Mouse (Mus musculus): ENCODE data around the gene H1foo. TPM values are rescaled to one million over a fixed set of nuclear protein-coding genes. Genes with fewer than 3 reads are reported as not detected.

Gene H1foo
- polyA plus RNA-seq, 1 experiment from 2014 or later, result not detected

DNA sequence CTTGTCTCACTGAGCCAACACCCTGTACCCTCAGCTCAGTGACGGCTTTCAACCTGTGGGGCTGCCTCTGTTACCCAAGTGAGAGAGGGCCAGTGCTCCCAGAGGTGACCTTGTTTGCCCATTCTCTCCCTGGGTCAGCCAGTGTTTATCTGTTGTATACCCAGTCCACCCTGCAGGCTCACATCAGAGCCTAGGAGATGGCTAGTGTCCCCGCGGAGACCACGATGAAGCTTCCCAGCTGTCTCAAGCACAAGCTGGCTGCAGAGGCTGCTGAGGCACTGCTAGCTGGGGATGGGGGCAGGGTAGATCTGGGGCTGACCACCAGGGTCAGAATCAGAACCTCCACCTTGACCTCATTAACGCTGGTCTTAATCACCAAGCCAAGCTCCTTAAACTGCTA lies 14.7 kb upstream of the H1foo start:
- Histone ChIP-seq H3K4me1 (peaks cover 33% of the 10 kb centered on the region), H3K9ac (no peak overlapping the region), H3K9me3 (no peaks in the 10 kb centered on the region), H3K36me3 (no peaks in the 10 kb centered on the region), H3K27me3 (no peaks in the 10 kb centered on the region), H3K27ac (no peak overlapping the region), H3K4me3 (no peak overlapping the region), H3K4me2 (no peak overlapping the region)
- no peak for ATAC-seq (ENCODE audit: insufficient number of reproducible peaks, insufficient read depth, low FRiP score, low TSS enrichment, low read depth)
- WGBS, result 63% methylated on average over 5 of the region's 5 CpGs

DNA sequence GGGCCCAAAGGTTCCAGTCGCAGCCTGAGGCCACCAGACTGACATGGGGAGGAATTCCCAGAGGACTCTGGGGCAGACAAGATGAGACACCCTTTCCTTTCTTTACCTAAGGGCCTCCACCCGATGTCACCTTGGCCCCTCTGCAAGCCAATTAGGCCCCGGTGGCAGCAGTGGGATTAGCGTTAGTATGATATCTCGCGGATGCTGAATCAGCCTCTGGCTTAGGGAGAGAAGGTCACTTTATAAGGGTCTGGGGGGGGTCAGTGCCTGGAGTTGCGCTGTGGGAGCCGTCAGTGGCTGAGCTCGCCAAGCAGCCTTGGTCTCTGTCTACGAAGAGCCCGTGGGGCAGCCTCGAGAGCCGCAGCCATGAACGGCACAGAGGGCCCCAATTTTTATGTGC lies 13.1 kb upstream of the H1foo start, which contains the start of gene Rho:
Rho (plus strand) TSS at position 110 of the 400 bp plus-strand sequence.
- H3K27me3 ChIP-seq, result no peaks in the 10 kb centered on the region
- H3K27ac ChIP-seq, result no peak within 1 kb of the TSS
- no peak for ATAC-seq (ENCODE audit: insufficient number of reproducible peaks, insufficient read depth, low FRiP score, low TSS enrichment, low read depth)
- WGBS, result 86% methylated on average over 14 of the region's 14 CpGs
- no peaks in the 10 kb centered on the region for H3K9me3 ChIP-seq
- no peak within 1 kb of the TSS for H3K4me2 ChIP-seq
- no peak within 1 kb of the TSS for H3K9ac ChIP-seq
- H3K4me3 ChIP-seq, result no peak within 1 kb of the TSS
- H3K36me3 ChIP-seq, result no peaks in the 10 kb centered on the region
- peaks cover 17% of the 10 kb centered on the region for H3K4me1 ChIP-seq

DNA sequence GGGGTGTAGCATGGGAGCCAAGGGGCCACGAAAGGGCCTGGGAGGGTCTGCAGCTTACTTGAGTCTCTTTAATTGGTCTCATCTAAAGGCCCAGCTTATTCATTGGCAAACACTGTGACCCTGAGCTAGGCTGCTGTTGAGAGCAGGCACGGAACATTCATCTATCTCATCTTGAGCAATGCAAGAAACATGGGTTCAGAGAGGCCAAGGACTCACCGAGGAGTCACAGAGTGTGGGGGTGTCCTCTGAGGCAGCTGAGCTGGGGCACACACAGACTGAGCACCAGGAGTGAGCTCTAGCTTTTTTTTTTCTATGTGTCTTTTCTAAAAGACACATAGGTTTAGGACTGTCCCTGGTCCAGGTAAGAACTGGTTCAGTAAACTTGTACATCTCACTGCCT lies 12.3 kb upstream of the H1foo start:
- WGBS, result 88% methylated on average over 3 of the region's 3 CpGs
- no peaks in the 10 kb centered on the region for H3K27me3 ChIP-seq
- H3K4me3 ChIP-seq, result no peak overlapping the region
- H3K9me3 ChIP-seq, result no peaks in the 10 kb centered on the region
- ATAC-seq (ENCODE audit: insufficient number of reproducible peaks, insufficient read depth, low FRiP score, low TSS enrichment, low read depth), result no peak
- H3K36me3 ChIP-seq, result no peaks in the 10 kb centered on the region
- peaks cover 9% of the 10 kb centered on the region for H3K4me1 ChIP-seq
- H3K27ac ChIP-seq, result no peak overlapping the region
- H3K4me2 ChIP-seq, result no peak overlapping the region
- H3K9ac ChIP-seq, result no peak overlapping the region

DNA sequence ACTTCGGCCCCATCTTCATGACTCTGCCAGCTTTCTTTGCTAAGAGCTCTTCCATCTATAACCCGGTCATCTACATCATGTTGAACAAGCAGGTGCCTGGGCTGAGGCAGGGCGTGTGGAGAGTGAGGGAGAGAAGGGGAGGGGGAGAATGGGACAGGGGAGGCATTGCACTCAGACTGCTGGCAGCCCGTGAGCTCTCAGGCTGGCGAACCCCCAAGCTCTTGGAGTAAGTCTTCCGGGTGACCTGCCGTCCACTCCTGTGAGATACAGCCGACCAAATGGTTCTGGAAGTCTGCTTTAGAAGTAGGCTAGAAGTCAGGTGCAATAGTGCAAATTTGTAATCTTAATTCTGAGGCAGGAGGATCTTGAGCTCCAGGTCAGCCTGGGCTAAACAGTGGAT lies 9.2 kb upstream of the H1foo start:
- no peaks in the 10 kb centered on the region for H3K36me3 ChIP-seq
- 88% methylated on average over 8 of the region's 8 CpGs for WGBS
- no peak overlapping the region for H3K4me3 ChIP-seq
- H3K9ac ChIP-seq, result no peak overlapping the region
- no peak overlapping the region for H3K27ac ChIP-seq
- H3K9me3 ChIP-seq, result no peaks in the 10 kb centered on the region
- ATAC-seq (ENCODE audit: insufficient number of reproducible peaks, insufficient read depth, low FRiP score, low TSS enrichment, low read depth), result no peak
- H3K27me3 ChIP-seq, result no peaks in the 10 kb centered on the region
- no peaks in the 10 kb centered on the region for H3K4me1 ChIP-seq
- H3K4me2 ChIP-seq, result no peak overlapping the region

DNA sequence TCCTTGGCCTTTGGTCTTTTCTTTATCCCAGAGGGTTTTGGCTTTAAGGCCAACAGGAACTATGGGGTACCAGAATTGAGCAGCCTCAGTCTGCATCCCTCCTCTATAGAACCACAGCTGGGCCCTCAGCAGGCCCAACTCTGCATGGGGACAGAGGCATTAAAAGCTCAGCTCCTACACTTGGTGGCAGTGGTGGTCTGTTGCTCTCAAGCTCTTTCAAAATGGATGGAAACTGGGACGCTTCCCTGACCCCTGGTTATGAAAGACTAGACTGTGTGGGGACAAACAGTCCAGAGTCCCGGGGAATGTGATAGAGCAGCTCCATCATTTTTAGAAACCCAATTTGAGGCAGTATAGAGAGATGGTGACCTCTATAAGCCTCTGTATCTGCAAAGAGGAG lies 6.7 kb upstream of the H1foo start:
- no peaks in the 10 kb centered on the region for H3K27me3 ChIP-seq
- no peaks in the 10 kb centered on the region for H3K9me3 ChIP-seq
- whole genome bisulfite sequencing, result 92% methylated on average over 2 of the region's 2 CpGs
- peaks cover 8% of the 10 kb centered on the region for H3K4me1 ChIP-seq
- no peak overlapping the region for H3K9ac ChIP-seq
- H3K4me2 ChIP-seq, result no peak overlapping the region
- H3K27ac ChIP-seq, result no peak overlapping the region
- no peak for ATAC-seq (ENCODE audit: insufficient number of reproducible peaks, insufficient read depth, low FRiP score, low TSS enrichment, low read depth)
- H3K4me3 ChIP-seq, result no peak overlapping the region
- no peaks in the 10 kb centered on the region for H3K36me3 ChIP-seq

DNA sequence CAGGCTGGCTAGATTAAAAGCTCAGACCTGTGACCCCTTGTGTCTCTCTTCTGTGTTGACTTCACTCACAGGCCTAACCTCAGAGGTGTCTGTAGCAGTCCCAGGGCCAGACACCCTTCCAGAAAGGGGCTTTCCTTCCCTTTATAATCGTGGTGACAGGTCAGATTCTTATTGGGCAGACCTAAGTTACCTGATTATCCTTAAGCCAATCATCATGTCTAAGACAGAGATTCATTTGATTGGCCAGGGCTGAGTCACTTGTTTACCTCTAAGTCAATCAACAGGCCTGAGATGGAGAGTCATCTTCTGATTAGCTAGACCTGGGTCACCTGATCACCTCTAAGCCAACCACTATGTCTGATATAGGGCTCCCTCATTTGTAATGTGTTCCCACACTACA lies 5.9 kb upstream of the H1foo start:
- Histone ChIP-seq H3K4me3 (no peak overlapping the region), H3K36me3 (no peaks in the 10 kb centered on the region), H3K9me3 (no peaks in the 10 kb centered on the region), H3K27me3 (no peaks in the 10 kb centered on the region), H3K4me2 (no peak overlapping the region), H3K4me1 (peaks cover 8% of the 10 kb centered on the region), H3K27ac (no peak overlapping the region), H3K9ac (no peak overlapping the region)
- WGBS, result 74% methylated on average over 1 of the region's 1 CpGs
- no peak for ATAC-seq (ENCODE audit: insufficient number of reproducible peaks, insufficient read depth, low FRiP score, low TSS enrichment, low read depth)

DNA sequence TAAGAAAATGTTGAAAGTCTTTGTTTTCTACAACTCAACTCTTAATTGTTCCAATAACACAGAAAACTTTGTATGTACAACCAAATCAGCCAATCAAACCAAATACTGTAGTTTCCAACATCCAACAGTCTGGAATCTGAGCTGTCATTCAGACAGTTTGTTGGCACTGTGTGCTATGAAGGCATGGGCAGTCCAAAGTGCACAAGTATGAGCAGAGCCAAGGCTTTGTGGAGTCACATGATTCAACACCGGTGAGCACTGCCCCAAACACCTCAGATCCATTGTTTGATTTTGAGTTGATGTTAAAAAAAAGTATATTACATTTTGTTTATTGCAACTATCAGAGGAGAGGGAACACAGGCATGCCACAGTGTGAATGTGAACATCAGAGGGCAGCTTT lies 4.1 kb upstream of the H1foo start:
- peaks cover 8% of the 10 kb centered on the region for H3K4me1 ChIP-seq
- H3K27me3 ChIP-seq, result no peaks in the 10 kb centered on the region
- no peaks in the 10 kb centered on the region for H3K9me3 ChIP-seq
- H3K9ac ChIP-seq, result no peak overlapping the region
- H3K36me3 ChIP-seq, result no peaks in the 10 kb centered on the region
- H3K4me3 ChIP-seq, result no peak overlapping the region
- ATAC-seq (ENCODE audit: insufficient number of reproducible peaks, insufficient read depth, low FRiP score, low TSS enrichment, low read depth), result no peak
- 83% methylated on average over 1 of the region's 1 CpGs for WGBS
- H3K27ac ChIP-seq, result no peak overlapping the region
- H3K4me2 ChIP-seq, result no peak overlapping the region

DNA sequence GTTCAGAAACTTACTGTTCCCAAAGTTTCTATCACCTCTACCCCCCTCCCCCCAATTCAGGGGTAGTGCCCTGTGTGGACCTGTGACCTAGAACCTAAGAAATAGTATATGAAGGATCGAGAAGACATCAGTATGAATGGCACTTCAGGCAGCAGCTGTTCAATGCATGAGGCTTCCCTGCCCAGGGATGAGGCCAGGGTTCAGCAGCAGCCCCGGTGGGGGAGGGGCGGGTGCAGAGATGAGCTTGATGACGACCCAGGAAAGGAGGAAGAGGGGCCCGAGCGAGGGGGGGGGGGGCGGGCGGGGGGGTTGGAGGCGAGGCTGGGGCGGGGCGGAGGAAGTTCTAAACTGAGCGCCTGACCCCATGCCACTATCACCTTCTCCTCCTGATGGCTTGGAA lies 3.6 kb upstream of the H1foo start:
- no peaks in the 10 kb centered on the region for H3K36me3 ChIP-seq
- ATAC-seq (ENCODE audit: insufficient number of reproducible peaks, insufficient read depth, low FRiP score, low TSS enrichment, low read depth), result no peak
- no peaks in the 10 kb centered on the region for H3K27me3 ChIP-seq
- H3K4me2 ChIP-seq, result no peak overlapping the region
- 0 out of 2 replicates have a peak overlapping the region, but pooled peaks have one; percentile 2 for H3K9ac ChIP-seq
- no peak overlapping the region for H3K4me3 ChIP-seq
- no peaks in the 10 kb centered on the region for H3K9me3 ChIP-seq
- H3K27ac ChIP-seq, result no peak overlapping the region
- peaks cover 11% of the 10 kb centered on the region for H3K4me1 ChIP-seq
- 9% methylated on average over 8 of the region's 12 CpGs for WGBS

DNA sequence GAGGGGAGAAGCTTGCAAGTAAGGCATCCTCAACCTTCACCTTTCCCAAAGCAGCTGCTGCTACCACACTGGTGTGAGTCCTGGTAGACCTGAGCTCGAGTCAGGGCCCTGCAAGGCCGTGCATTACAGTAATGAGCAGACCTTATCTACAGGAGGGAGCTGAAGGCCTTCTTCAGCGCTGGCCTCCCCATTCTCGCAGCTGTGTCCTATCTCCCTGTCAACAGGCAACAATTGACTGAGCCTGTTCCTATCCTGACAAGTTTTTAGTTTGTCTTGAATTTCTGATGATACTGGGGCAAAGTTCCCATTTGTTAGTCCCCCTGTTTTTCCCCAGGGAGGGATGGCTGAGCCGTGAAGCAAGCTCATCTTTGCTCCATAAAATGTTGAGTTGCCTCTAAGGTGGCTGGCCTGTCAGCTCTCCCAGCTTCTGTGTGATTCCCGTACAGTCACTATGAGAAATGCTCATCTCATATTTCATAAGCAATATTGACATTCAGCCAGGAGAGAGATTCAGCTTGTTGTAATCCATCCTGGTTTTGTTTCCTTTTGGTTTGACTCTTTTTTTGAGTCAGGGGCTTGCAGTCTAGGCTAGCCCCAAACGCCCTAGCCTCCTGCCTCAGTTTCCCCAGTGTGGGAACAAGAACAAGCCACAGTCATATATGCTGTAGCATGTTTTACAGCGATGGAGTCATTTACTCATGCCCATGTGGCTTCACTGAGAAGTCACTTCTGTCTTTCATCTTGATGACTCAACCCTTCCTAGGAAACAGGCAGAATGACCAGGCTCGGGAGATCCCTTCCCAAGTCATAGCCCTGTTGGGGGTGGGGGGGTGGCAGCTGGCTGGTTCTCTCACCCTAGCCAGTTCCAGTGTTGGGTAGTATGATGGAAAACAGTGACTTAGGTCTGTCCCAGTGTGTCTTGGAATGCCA lies 975 bp upstream of the H1foo start:
- Histone ChIP-seq H3K9ac (no peak overlapping the region), H3K36me3 (no peaks in the 10 kb centered on the region), H3K9me3 (no peaks in the 10 kb centered on the region), H3K4me3 (no peak overlapping the region), H3K27ac (no peak overlapping the region), H3K4me2 (no peak overlapping the region), H3K27me3 (no peaks in the 10 kb centered on the region), H3K4me1 (peaks cover 16% of the 10 kb centered on the region)
- whole genome bisulfite sequencing, result 70% methylated on average over 9 of the region's 9 CpGs
- ATAC-seq (ENCODE audit: insufficient number of reproducible peaks, insufficient read depth, low FRiP score, low TSS enrichment, low read depth), result no peak

DNA sequence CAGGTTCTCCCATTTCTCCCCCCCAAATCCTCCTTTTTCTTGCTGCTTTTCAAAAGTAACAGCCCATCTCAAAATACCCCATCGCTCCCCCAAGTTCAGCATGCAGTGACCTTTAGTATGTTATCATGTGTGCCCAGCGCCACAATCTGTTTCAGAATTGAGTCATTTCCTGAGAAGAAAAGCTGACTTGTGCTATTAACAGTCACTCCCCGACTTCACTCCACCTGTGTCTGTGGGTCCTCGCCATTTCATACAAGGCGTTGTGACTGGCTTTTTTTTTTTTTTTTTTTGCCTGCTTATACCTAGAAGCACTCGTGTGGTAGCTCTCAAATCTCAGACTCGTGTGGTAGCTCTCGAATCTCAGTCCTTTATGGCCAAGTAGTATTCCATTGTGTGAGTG lies 895 bp downstream of the H1foo start:
- Histone ChIP-seq H3K4me3 (no peak overlapping the region), H3K9ac (no peak overlapping the region), H3K4me1 (peaks cover 16% of the 10 kb centered on the region), H3K27ac (no peak overlapping the region), H3K9me3 (no peaks in the 10 kb centered on the region), H3K27me3 (no peaks in the 10 kb centered on the region), H3K36me3 (no peaks in the 10 kb centered on the region), H3K4me2 (no peak overlapping the region)
- no peak for ATAC-seq (ENCODE audit: insufficient number of reproducible peaks, insufficient read depth, low FRiP score, low TSS enrichment, low read depth)
- 85% methylated on average over 8 of the region's 8 CpGs for WGBS

DNA sequence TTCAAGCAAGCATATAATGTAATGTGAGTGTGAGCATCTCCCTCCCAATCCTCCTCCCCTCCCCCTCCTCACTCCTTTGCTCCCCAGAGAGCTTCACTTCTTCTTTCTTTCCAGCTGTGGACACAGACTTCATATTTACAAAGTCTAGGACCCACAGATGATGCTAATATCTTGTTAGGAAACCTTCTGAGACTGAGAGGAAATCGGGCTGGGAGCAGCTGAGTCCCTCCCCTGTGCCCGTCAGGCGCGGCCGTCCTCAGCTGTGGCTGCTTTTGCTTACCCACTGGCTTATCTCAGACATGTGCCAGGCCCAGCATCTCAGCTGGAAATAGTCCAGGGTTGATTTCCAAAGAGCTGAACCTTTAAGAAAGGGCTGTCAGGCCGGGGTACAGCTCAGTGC lies 1.7 kb downstream of the H1foo start:
- Histone ChIP-seq H3K4me2 (no peak overlapping the region), H3K9ac (no peak overlapping the region), H3K27ac (0 out of 2 replicates have a peak overlapping the region, but pooled peaks have one; percentile 9), H3K4me1 (peaks cover 10% of the 10 kb centered on the region; the same call in 1 of the 2 replicates), H3K9me3 (no peaks in the 10 kb centered on the region), H3K36me3 (no peaks in the 10 kb centered on the region), H3K4me3 (no peak overlapping the region), H3K27me3 (no peaks in the 10 kb centered on the region)
- 59% methylated on average over 6 of the region's 6 CpGs for WGBS
- no peak for ATAC-seq (ENCODE audit: insufficient number of reproducible peaks, insufficient read depth, low FRiP score, low TSS enrichment, low read depth)

DNA sequence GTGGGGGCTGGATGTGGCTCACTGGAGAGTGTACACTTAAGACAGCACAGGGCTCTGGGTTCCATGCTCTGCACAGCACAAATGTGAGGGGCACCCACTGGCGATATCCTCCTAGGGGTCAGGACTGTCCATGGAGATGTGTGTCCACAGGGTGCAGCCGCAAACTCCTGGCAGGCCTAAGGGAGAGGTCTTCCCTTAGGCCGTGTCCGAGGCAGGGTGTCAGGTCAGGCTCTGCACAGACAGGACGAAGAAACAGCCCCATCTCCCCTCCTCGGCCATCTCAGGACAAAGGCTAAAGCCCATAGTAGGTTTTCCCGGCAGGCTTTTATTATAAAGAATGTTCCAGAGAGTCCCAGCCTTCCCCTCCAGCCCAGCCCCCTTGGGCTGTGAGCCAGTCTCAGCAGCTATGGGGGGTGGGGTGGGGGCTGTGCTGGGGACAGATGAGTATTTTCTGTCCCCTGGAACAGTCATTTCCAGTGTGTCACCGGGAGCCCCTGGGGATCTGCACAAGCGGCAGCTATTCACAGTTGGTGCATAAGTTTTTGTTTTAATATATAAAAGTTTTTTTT lies 9.9 kb downstream of the H1foo start:
- peaks cover 54% of the 10 kb centered on the region for H3K4me1 ChIP-seq
- H3K27ac ChIP-seq, result peak overlapping the region; percentile 18; the same call in 1 of the 2 replicates
- no peaks in the 10 kb centered on the region for H3K27me3 ChIP-seq
- no peak for ATAC-seq (ENCODE audit: insufficient number of reproducible peaks, insufficient read depth, low FRiP score, low TSS enrichment, low read depth)
- no peak overlapping the region for H3K4me2 ChIP-seq
- 0 out of 2 replicates have a peak, but pooled peaks cover 3% of the 10 kb centered on the region for H3K9me3 ChIP-seq
- no peak overlapping the region for H3K9ac ChIP-seq
- WGBS, result 64% methylated on average over 9 of the region's 9 CpGs
- no peak overlapping the region for H3K4me3 ChIP-seq
- H3K36me3 ChIP-seq, result peaks cover 11% of the 10 kb centered on the region

All from embryonic facial prominence, embryonic 13.5 days (tissue).